Mouse (Mus musculus): ENCODE data around the gene Dnaic1.
A peak's percentile ranks its signal among the peaks of the same experiment; 100 is the strongest.

Dnaic1 gene

DNA sequence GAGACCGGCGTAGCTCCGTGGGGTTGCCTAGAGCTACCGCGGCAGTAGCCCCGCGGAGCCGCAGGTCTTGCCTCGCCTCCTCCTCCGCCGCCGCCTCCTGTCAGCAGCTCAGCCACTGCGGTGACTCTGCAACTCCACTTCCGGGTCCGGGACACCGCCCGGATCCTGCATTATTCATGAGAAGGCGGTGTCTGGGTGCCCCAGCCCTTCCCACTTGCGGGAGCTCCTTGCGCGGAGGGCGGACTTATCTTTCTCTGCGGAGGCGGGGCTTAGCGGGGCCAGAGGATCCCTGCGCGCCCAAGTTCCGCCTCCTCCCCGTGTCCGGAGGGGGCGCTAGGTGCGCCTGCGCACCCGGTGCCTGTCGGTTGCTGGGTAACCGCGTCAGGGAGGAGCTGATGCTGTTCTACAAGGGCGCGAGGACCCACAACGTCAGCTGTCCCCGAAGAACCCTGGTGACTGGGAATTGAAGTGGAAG is at the start of gene Dnaic1, which contains the start of gene Fam219a:
TSS of gene Dnaic1 (plus strand) at position 365 of the 475 bp plus-strand sequence.
TSS of gene Fam219a (minus strand) at position 128 of the 475 bp plus-strand sequence.
- peak; percentile 99 for DNase-seq

GRCm38 (mm10) chr4:41520641-41521040 is 48.9 kb upstream of the Dnaic1 start:
- DNase-seq: no peak

GRCm38 (mm10) chr4:41522136-41522535 is 47.4 kb upstream of the Dnaic1 start:
- no peak for DNase-seq

GRCm38 (mm10) chr4:41522788-41523187 is 46.8 kb upstream of the Dnaic1 start:
- DNase-seq: no peak

DNA sequence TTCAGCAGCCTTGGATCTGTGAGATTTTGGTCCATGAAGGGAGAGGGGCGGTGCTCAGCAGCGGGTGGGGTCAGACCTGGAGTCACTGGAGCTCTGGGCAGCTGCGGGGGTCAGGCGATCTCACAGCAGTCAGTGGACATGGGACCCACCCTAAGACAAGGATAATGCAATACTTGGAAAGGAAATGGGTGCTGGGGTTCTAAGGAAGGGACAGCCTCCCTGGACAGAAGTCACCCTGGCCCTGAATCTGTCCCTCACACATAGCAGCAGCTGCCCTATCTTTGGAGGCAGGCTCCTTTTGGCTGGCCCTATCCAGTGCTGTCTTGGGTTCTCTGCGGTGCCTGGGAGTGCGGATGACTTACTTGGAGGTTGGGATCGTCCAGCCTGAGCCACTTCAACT is 45.7 kb upstream of the Dnaic1 start:
- DNase-seq: no peak

GRCm38 (mm10) chr4:41524829-41525228 is 44.7 kb upstream of the Dnaic1 start:
- DNase-seq: no peak

GRCm38 (mm10) chr4:41526553-41526952 is 43.0 kb upstream of the Dnaic1 start:
- DNase-seq: no peak

DNA sequence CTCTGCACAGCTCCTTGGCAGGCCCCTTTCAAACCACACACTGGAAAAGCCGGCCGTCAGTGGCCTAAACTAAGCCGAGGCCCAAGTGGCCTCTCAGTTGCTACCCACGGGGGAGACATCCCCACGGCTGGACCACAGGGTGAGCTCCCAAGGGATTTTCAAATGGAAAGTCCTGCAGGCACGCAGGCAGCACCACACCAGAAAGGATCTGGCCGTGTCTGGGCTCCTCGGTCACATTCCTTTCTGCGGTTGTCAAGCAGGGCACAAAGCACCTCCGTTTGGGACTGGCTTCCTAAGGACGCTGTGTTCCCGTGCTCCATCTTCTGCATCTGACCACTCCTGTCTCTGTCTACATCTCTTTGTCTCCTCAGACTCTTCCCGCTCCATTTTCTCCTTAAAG is 42.5 kb upstream of the Dnaic1 start:
- DNase-seq: no peak

DNA sequence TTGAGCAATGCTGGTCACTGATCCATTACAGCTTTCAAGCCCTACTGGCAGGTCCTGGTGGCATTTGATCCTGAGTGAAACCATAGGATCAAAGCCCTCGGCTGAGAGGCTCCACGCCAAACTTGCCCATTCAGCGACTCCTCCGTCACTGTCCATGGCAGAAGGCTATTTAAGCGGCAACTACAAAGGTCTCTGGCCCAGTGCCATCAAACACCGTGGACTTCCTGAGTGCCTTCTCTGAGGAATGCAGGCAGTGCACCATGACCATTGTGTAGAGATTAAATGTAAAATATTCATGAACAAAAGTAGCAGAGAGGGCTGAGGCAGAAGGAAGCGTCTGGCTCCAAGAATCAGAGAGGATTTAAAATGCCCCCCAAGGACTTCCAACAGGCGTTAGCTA is 41.6 kb upstream of the Dnaic1 start:
- DNase-seq: no peak

DNA sequence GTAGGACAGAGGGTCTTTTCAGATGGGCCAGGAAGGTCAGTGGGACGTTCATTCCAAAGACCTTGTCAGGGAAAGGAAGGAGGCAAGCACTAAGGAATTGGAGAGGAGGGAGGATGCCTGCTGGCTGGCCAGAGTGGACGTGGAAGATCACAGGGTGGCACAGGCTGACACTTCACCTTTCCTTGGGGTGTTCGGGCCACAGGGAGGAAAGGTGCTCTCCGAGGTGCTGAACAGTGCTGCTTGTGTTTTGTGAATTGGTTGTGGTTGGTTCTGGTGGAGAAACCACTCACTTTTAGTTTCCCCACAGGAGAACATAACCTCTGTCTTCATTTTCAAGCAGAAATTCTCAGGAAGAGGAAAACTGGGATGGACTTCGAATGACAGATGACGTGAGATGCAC is 37.2 kb upstream of the Dnaic1 start:
- no peak for DNase-seq

DNA sequence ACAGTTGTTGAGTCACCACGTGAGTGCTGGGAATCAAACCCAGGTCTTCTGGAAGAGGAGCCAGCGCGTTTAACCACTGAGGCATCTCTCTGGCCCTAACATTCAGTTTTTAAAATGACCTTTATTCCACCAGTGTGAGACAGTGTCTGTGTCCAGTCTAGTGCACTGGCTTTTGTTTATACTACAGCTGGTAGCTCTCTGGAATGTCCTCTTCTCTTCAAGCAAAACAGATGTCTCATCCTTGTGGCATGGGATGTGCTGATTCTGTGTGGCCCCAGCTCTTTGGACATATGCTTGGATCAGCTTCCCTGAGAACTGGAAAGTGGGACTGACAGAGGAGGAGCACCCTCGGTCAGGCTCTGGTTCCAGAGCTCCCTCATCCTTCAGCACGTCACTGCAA is 34.7 kb upstream of the Dnaic1 start:
- DNase-seq: no peak

DNA sequence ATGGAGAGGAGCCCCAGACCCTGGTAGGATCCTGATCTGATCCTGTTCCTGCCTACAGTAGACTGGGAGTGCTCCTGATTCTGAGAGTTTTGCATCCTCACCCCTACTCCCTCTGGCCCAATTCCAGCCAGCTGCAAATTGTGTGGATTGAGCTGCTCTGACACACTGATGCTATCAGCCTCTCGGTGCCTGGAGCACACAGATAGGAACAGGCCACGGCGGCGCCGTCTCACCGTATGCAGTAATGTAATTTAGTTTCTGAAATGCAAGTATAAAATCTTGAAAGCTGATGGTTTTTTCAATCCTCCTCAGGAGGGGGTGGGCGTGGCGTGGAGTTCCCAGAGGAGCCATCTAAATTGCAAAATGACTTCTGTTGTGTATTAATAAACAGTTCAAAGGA is 27.4 kb upstream of the Dnaic1 start:
- no peak for DNase-seq

GRCm38 (mm10) chr4:41545985-41546384 is 23.6 kb upstream of the Dnaic1 start:
- peak; percentile 37 for DNase-seq

- no peak for DNase-seq
Observed at GRCm38 (mm10) chr4:41547086-41547485, 22.5 kb upstream of the Dnaic1 start.

- peak; percentile 69 for DNase-seq
Observed at GRCm38 (mm10) chr4:41552529-41552928, 17.0 kb upstream of the Dnaic1 start.

GRCm38 (mm10) chr4:41553116-41553515 is 16.5 kb upstream of the Dnaic1 start:
- no peak for DNase-seq

DNA sequence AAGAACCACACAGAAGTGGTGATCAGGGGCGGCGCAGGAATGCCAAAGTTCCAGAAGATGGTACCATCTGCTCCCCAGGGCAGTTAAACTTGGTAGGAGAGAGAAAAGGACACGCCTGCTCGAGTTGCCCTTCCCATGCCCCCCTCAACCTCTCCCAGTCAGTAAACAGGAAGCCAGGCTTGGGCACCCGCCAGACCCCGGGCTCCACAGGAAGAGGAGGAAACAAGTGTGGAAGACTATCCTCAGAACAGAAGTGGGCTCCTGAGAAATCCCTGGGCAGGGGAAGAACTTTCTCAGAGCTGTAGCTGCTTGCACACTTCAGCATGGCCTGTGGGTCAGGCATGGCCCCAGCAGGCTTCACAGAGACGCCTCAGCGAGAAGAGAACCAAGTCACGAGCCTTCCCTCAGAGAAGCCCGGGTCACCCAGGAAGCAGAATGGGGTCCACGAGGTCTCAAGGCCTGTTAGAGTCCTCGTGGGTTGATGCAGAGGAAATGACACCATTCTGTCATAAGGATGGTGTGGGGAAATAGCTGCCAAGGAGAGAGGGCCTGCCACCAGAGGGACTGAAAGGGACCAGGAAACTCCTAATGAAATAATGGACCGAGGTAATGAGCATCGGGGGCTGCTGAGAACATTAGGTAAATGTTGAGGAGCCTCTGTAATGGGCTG is 14.4 kb upstream of the Dnaic1 start:
- DNase-seq: peak; percentile 64

GRCm38 (mm10) chr4:41556311-41556953 is 13.1 kb upstream of the Dnaic1 start:
- DNase-seq: no peak

DNA sequence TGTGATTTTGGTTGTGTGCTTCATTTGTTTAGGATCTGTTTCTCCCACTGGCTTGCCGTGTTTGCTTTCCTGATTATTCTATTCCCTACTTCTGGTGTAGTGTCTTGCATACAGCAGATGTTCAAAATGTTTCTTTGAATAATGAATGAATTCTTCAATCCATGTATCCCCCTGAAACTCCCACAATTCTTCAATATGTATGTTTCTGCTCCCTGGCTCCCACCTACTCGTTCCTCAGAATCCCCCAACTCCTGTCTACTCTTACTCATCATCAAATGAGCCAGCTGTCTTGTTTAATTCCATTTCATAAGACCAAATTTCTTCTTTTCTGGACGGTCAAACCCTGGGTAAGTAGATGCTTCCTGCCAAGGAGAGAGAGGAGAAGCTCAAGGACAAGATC is 12.5 kb upstream of the Dnaic1 start:
- no peak for DNase-seq

GRCm38 (mm10) chr4:41563297-41563696 is 6.3 kb upstream of the Dnaic1 start:
- no peak for DNase-seq

DNA sequence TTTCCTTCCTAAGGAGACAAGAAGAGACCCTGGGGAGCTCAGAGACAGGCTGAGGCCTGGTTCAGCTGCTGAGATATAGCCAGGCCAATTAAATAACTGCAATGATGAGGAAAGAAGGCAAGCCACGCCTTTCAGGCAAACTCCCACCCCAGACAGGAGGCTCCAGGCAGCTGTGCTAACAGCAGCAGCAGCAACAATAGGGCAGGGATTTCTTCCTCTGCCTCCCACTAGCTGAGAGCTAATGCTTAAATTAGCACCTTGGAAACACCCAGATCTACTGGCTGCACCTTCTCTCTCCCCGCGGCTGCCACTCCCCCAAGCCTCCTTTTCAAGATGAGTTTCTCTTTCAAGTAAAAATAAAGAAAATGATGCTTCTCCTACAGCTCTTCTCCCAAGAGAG is 3.5 kb upstream of the Dnaic1 start:
- DNase-seq: no peak

- DNase-seq: peak; percentile 74
Observed at GRCm38 (mm10) chr4:41568239-41568638, 1.3 kb upstream of the Dnaic1 start.

DNA sequence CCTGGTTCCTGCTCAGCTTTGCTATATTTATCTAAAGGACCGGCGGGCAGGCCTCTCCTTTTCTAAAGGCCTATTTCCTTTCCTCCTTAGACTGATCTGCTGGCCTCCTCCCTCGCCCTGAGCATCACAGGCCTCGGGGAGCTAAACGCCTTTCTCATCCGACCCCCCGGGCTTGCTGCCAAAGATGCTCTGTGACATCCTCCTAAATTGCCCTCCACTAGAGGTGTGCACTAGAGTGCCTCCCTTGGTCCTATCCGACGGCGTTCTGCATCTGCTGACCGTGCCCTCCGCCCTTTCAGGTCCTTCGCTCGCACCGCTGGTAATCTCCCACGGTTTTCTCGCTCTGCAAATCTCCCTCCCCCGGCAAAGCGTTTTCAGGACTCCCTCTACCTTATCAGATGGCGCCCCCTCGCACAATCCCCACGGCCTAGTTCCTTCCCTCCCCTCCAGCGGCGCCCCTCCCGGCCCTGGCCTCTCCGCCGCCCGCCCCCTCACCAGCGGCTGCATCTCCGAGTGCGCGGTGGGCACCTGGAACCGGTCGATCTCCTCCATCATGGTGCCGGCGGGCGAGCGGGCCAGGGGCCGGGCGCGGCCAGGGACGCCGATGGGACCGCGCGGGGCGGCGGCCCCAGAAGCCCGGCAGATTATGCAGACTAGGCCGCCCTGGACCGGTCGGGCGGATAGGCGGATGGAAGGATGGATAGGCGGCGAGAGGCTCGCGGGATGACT is 729 bp upstream of the Dnaic1 start:
- DNase-seq: peak; percentile 48

DNA sequence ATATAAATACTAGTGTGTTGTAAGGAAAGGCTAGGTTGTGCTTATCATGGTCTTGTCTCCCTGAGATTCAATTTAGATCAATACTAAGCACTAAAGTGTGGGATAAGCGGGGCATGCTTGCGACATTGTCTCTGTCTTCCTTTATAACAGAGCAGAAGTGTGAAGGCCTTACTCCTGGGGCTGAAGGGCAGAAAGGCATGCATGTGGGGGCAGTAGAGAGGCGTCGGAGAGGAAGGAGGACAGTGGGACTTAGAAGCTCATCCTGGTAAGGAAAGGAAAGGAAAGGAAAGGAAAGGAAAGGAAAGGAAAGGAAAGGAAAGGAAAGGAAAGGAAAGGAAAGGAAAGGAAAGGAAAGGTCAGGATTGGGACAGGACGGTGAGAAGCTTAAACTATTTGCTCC is 1.9 kb downstream of the Dnaic1 start:
- DNase-seq: no peak
